Mouse (Mus musculus) kidney, embryonic 16.5 days (tissue): ENCODE data around the gene Ust. TPM values are rescaled to one million over a fixed set of nuclear protein-coding genes. Genes with fewer than 3 reads are reported as not detected.

Source experiments
- ATAC-seq: fragments of 200-750 bp; cut with Nextera tagmentation; 2 replicates; pipeline ENCODE4 v1.8.0; 2017; ENCODE audit warnings: moderate TSS enrichment; ENCODE audit not compliant: low FRiP score, low TSS enrichment
- H3K27ac ChIP-seq: fragments of 300-500 bp; sonication (generic); 2 replicates; pipeline ENCODE4 v1.5.1; 2014; ENCODE audit warnings: low read length
- H3K27me3 ChIP-seq: fragments of 300-500 bp; sonication (generic); 2 replicates; pipeline ENCODE4 v1.6.1; 2014; ENCODE audit warnings: low read length, control low read depth, mixed read lengths; ENCODE audit not compliant: insufficient read depth
- H3K36me3 ChIP-seq: fragments of 300-500 bp; sonication (generic); 2 replicates; pipeline ENCODE4 v1.6.1; 2014; ENCODE audit warnings: low read length, control low read depth, mixed read lengths; ENCODE audit not compliant: insufficient read depth
- H3K4me1 ChIP-seq: fragments of 300-500 bp; sonication (generic); 2 replicates; pipeline ENCODE4 v1.6.1; 2014; ENCODE audit warnings: low read length, control low read depth, mixed read lengths; ENCODE audit not compliant: insufficient read depth
- H3K4me2 ChIP-seq: fragments of 300-500 bp; sonication (generic); replicated peaks from 2 replicates; pipeline ENCODE4 v1.6.1; 2014; ENCODE audit warnings: low read depth, low read length
- H3K4me3 ChIP-seq: fragments of 300-500 bp; sonication (generic); 2 replicates; pipeline ENCODE4 v1.5.1; 2014; ENCODE audit warnings: mild to moderate bottlenecking, low read length
- H3K9ac ChIP-seq: fragments of 300-500 bp; sonication (generic); replicated peaks from 2 replicates; pipeline ENCODE4 v1.6.1; 2014; ENCODE audit warnings: low read length
- H3K9me3 ChIP-seq: fragments of 300-500 bp; sonication (generic); 2 replicates; pipeline ENCODE4 v1.6.1; 2016; ENCODE audit warnings: low read length, control low read depth
- WGBS: fragments of 180-500 bp; shearing (Covaris S2); extraction: QIAGEN DNeasy Blood & Tissue Kit; methylation state at CpG from one replicate; pipeline ENCODE4 v1.1.7; 2014; 5-methylcytosine and 5-hydroxymethylcytosine counted together
- polyA plus RNA-seq: library from polyadenylated mRNA; unstranded; fragments of >200 nt; fragmentation: Nextera tagmentation; extraction: Ambion mirVana; gene quantifications from 2 replicates; pipeline ENCODE4 v1.2.1, GENCODE M21; 2015

Ust gene
- polyA plus RNA-seq, 1 experiment from 2014 or later: 4.9 TPM

- H3K4me3 ChIP-seq: no peak overlapping the region
- WGBS: 30% methylated on average over 4 of the region's 4 CpGs
- H3K4me1 ChIP-seq: peaks cover 8% of the 10 kb centered on the region; the same call in 1 of the 2 replicates
- H3K9ac ChIP-seq: no peak overlapping the region
- no peaks in the 10 kb centered on the region for H3K9me3 ChIP-seq
- no peak overlapping the region for H3K27ac ChIP-seq
- no peak for ATAC-seq
- H3K4me2 ChIP-seq: no peak overlapping the region
- H3K36me3 ChIP-seq: no peaks in the 10 kb centered on the region
- H3K27me3 ChIP-seq: no peaks in the 10 kb centered on the region
Measured at GRCm38 (mm10) chr10:8446972-8447371, 71.7 kb downstream of the Ust start.

GRCm38 (mm10) chr10:8444052-8444451 is 74.6 kb downstream of the Ust start:
- ATAC-seq: peak; percentile 49; the same call in 1 of the 2 replicates
- Histone ChIP-seq H3K4me1 (peaks cover 8% of the 10 kb centered on the region; the same call in 1 of the 2 replicates), H3K27ac (no peak overlapping the region), H3K4me3 (no peak overlapping the region), H3K9me3 (no peaks in the 10 kb centered on the region), H3K4me2 (no peak overlapping the region), H3K36me3 (no peaks in the 10 kb centered on the region), H3K27me3 (no peaks in the 10 kb centered on the region), H3K9ac (no peak overlapping the region)
- 23% methylated on average over 5 of the region's 5 CpGs for WGBS

- Histone ChIP-seq H3K27ac (no peak overlapping the region), H3K36me3 (no peaks in the 10 kb centered on the region), H3K27me3 (no peaks in the 10 kb centered on the region), H3K4me3 (no peak overlapping the region), H3K4me1 (0 out of 2 replicates have a peak, but pooled peaks cover 3% of the 10 kb centered on the region), H3K9me3 (no peaks in the 10 kb centered on the region), H3K9ac (no peak overlapping the region), H3K4me2 (no peak overlapping the region)
- 75% methylated on average over 2 of the region's 2 CpGs for WGBS
- no peak for ATAC-seq
Measured at GRCm38 (mm10) chr10:8431857-8432256, 86.8 kb downstream of the Ust start.

- H3K4me3 ChIP-seq: no peak overlapping the region
- no peak overlapping the region for H3K27ac ChIP-seq
- H3K9ac ChIP-seq: no peak overlapping the region
- no peaks in the 10 kb centered on the region for H3K27me3 ChIP-seq
- 71% methylated on average over 13 of the region's 13 CpGs for WGBS
- no peaks in the 10 kb centered on the region for H3K36me3 ChIP-seq
- ATAC-seq: no peak
- H3K9me3 ChIP-seq: no peaks in the 10 kb centered on the region
- no peak overlapping the region for H3K4me2 ChIP-seq
- H3K4me1 ChIP-seq: 0 out of 2 replicates have a peak, but pooled peaks cover 3% of the 10 kb centered on the region
Measured at GRCm38 (mm10) chr10:8428787-8429778, 89.5 kb downstream of the Ust start.

- Histone ChIP-seq H3K27ac (no peak overlapping the region), H3K27me3 (no peaks in the 10 kb centered on the region), H3K9ac (no peak overlapping the region), H3K4me1 (0 out of 2 replicates have a peak, but pooled peaks cover 3% of the 10 kb centered on the region), H3K36me3 (no peaks in the 10 kb centered on the region), H3K9me3 (no peaks in the 10 kb centered on the region), H3K4me3 (no peak overlapping the region), H3K4me2 (no peak overlapping the region)
- WGBS: 94% methylated on average over 12 of the region's 12 CpGs
- no peak for ATAC-seq
Measured at GRCm38 (mm10) chr10:8427671-8428364, 90.8 kb downstream of the Ust start.

- Histone ChIP-seq H3K4me1 (0 out of 2 replicates have a peak, but pooled peaks cover 4% of the 10 kb centered on the region), H3K9ac (no peak overlapping the region), H3K9me3 (no peaks in the 10 kb centered on the region), H3K27ac (no peak overlapping the region), H3K4me2 (no peak overlapping the region), H3K4me3 (no peak overlapping the region), H3K27me3 (no peaks in the 10 kb centered on the region), H3K36me3 (no peaks in the 10 kb centered on the region)
- ATAC-seq: no peak
- WGBS: 49% methylated on average over 6 of the region's 6 CpGs
Measured at GRCm38 (mm10) chr10:8419496-8420009, 99.1 kb downstream of the Ust start.

- Histone ChIP-seq H3K4me3 (no peak overlapping the region), H3K27ac (no peak overlapping the region), H3K27me3 (no peaks in the 10 kb centered on the region), H3K4me2 (no peak overlapping the region), H3K9ac (no peak overlapping the region), H3K36me3 (no peaks in the 10 kb centered on the region), H3K9me3 (no peaks in the 10 kb centered on the region), H3K4me1 (0 out of 2 replicates have a peak, but pooled peaks cover 4% of the 10 kb centered on the region)
- WGBS: 78% methylated on average over 5 of the region's 5 CpGs
- ATAC-seq: no peak
Measured at GRCm38 (mm10) chr10:8415474-8415873, 103.2 kb downstream of the Ust start.

- 94% methylated on average over 7 of the region's 7 CpGs for WGBS
- H3K9ac ChIP-seq: no peak overlapping the region
- H3K36me3 ChIP-seq: no peaks in the 10 kb centered on the region
- H3K9me3 ChIP-seq: no peaks in the 10 kb centered on the region
- no peak overlapping the region for H3K27ac ChIP-seq
- no peaks in the 10 kb centered on the region for H3K27me3 ChIP-seq
- ATAC-seq: no peak
- H3K4me2 ChIP-seq: no peak overlapping the region
- no peak overlapping the region for H3K4me3 ChIP-seq
- H3K4me1 ChIP-seq: 0 out of 2 replicates have a peak, but pooled peaks cover 4% of the 10 kb centered on the region
Measured at GRCm38 (mm10) chr10:8415036-8415435, 103.6 kb downstream of the Ust start.

GRCm38 (mm10) chr10:8405141-8405540 is 113.5 kb downstream of the Ust start:
- Histone ChIP-seq H3K27ac (no peak overlapping the region), H3K36me3 (no peaks in the 10 kb centered on the region), H3K27me3 (no peaks in the 10 kb centered on the region), H3K4me3 (no peak overlapping the region), H3K9ac (no peak overlapping the region), H3K9me3 (no peaks in the 10 kb centered on the region), H3K4me1 (no peaks in the 10 kb centered on the region), H3K4me2 (no peak overlapping the region)
- 88% methylated on average over 4 of the region's 4 CpGs for WGBS
- ATAC-seq: no peak
